ENCODE assay signal across 22 mouse cellular contexts in genomic region chr5:116440251-116440650, GRCm38 (mm10). TPM values are rescaled to one million over a fixed set of nuclear protein-coding genes. Genes with fewer than 3 reads are reported as not detected.
DNase-seq lines count a peak whose midpoint lies in the region; ATAC-seq and TF ChIP-seq lines count a peak whose summit lies in the region.
"Had no signal": no experiment of that assay in that cellular context is flagged by ENCODE, and none has a peak within 500 bp of the region (broad histone marks: within the 10 kb centered on the region; RNA-seq: fewer than 3 reads in every experiment).

No protein-coding gene starts in this region.

- no peak overlapping the region for H3K9ac ChIP-seq in ES-Bruce4 (ENCODE audit: low read depth, poor library complexity, severe bottlenecking)
- H3K9ac ChIP-seq: embryonic facial prominence, embryonic 12.5 days; limb, embryonic 12.5 days; liver, embryonic 12.5 days; lung, embryonic 14.5 days; stomach, embryonic 15.5 days had no signal

- no peaks in the 10 kb centered on the region for H3K79me2 ChIP-seq in myocyte (ENCODE audit: control insufficient read depth, insufficient read depth)

- H3K9me3 ChIP-seq in ES-Bruce4 (replicated peaks; ENCODE audit: control insufficient read depth, insufficient read depth, low read length, poor library complexity, severe bottlenecking), result no peaks in the 10 kb centered on the region
- H3K9me3 ChIP-seq: embryonic facial prominence, embryonic 12.5 days; limb, embryonic 12.5 days; liver, embryonic 12.5 days; stomach, embryonic 15.5 days had no signal

- TF ChIP-seq POLR2A in ES-Bruce4 (IDR thresholded peaks at IDR 0.05; ENCODE audit: insufficient read depth, low read length) (no peak), myocyte (IDR thresholded peaks at IDR 0.05; ENCODE audit: insufficient read length, low read depth) (no peak)

- H3K4me2 ChIP-seq in myocyte (ENCODE audit: low read depth), result peak overlapping the region; percentile 35
- H3K4me2 ChIP-seq: embryonic facial prominence, embryonic 12.5 days; limb, embryonic 12.5 days; liver, embryonic 12.5 days; lung, embryonic 14.5 days; stomach, embryonic 15.5 days had no signal

- no peak overlapping the region for H3ac ChIP-seq in myocyte (ENCODE audit: control insufficient read depth, insufficient read length)

- ATAC-seq in megakaryocyte progenitor cell, adult 5-6 weeks (replicated peaks; ENCODE audit: poor library complexity), result no peak
- ATAC-seq: forebrain, embryonic 16.5 days; liver, embryonic 12.5 days had no signal

- DNase-seq in left cerebral cortex, adult 18-20 months (ENCODE audit: low spot score in 2 of 2), result peak; percentile 70 to 74
- DNase-seq in left cerebral cortex, adult 11 months (ENCODE audit: low spot score), result no peak
- DNase-seq in Muller cell, postnatal 12 days (ENCODE audit: inconsistent ontology term), result peak; percentile 86
- DNase-seq in gastrocnemius, postnatal 25 days, result no peak
- DNase-seq: adrenal gland, adult 2 months; cerebellum, postnatal 10 days; gastrocnemius, postnatal 14 days; heart, adult 2 months; heart, postnatal 4 days; kidney, adult 11 months; lung, embryonic 14.5 days; lung, postnatal 36 days; thymus, adult 2 months had no signal

- H3K4me3 ChIP-seq in ES-Bruce4 (ENCODE audit: low read depth, low read length) (no peak overlapping the region), myocyte (no peak overlapping the region)
- H3K4me3 ChIP-seq: embryonic facial prominence, embryonic 12.5 days; heart, adult 2 months; limb, embryonic 12.5 days; liver, embryonic 12.5 days; stomach, embryonic 15.5 days had no signal

- no peaks in the 10 kb centered on the region for H3K27me3 ChIP-seq in ES-Bruce4 (ENCODE audit: control insufficient read depth, insufficient read depth, low read length, poor library complexity, severe bottlenecking)
- H3K27me3 ChIP-seq in myocyte (ENCODE audit: control insufficient read depth, insufficient read depth, insufficient read length), result no peaks in the 10 kb centered on the region
- H3K27me3 ChIP-seq: stomach, embryonic 15.5 days had no signal

- no peak for TF ChIP-seq EP300 in ES-Bruce4 (IDR thresholded peaks at IDR 0.05; ENCODE audit: insufficient read depth, low read depth, low read length)

- peak overlapping the region; percentile 58 for H3K27ac ChIP-seq in ES-Bruce4 (ENCODE audit: insufficient read depth, low read length)
- H3K27ac ChIP-seq: embryonic facial prominence, embryonic 12.5 days; heart, adult 2 months; limb, embryonic 12.5 days; liver, embryonic 12.5 days; stomach, embryonic 15.5 days had no signal

- no peaks in the 10 kb centered on the region for H3K36me3 ChIP-seq in ES-Bruce4 (ENCODE audit: control insufficient read depth, insufficient read depth, low read length, poor library complexity, severe bottlenecking)
- no peaks in the 10 kb centered on the region for H3K36me3 ChIP-seq in myocyte (ENCODE audit: control insufficient read depth, insufficient read depth)
- H3K36me3 ChIP-seq: embryonic facial prominence, embryonic 12.5 days; G1E; limb, embryonic 12.5 days; liver, embryonic 12.5 days; stomach, embryonic 15.5 days had no signal

- no peak for TF ChIP-seq CTCF in ES-Bruce4 (IDR thresholded peaks at IDR 0.05; ENCODE audit: low read depth, low read length)

- peaks cover 6% of the 10 kb centered on the region for H3K4me1 ChIP-seq in ES-Bruce4 (ENCODE audit: control insufficient read depth, insufficient read depth, low read length)
- H3K4me1 ChIP-seq: embryonic facial prominence, embryonic 12.5 days; limb, embryonic 12.5 days; liver, embryonic 12.5 days; stomach, embryonic 15.5 days had no signal

TF ChIP-seq in myocyte, 11 proteins besides CTCF, POLR2A, EP300 and RAD21:
- no peak for TF ChIP-seq MYOD1 (IDR thresholded peaks at IDR 0.05; ENCODE audit: control insufficient read depth in 1 of 3, insufficient read length in 2 of 3, low read depth in 2 of 3)

RNA-seq across cellular contexts. Expression of gene Hspb8, which starts 17.6 kb away (rescaled TPM):
- 10 to 100 TPM; 11.5 to 11.6 TPM for total RNA-seq in left cerebral cortex, adult 18-20 months (2021)
- polyA plus RNA-seq in ES-Bruce4 (2011; ENCODE audit: insufficient read depth, insufficient read length, low read depth, missing spikeins) (64.0 and 68.1 TPM in 2 replicates), myocyte (2012; fragmentation: generic; extraction: Trizol) (138 TPM)
- 0.20 TPM in 1 of 2 replicates, not detected in the other for total RNA-seq in megakaryocyte progenitor cell, adult 5-6 weeks (2015)
- total RNA-seq in megakaryocyte progenitor cell, adult 5-6 weeks (2017), result not detected in 2 replicates
- 100 to 1,000 TPM; 216 to 227 TPM for total RNA-seq in gastrocnemius, postnatal 25 days (2021)
- polyA plus RNA-seq: G1E had no signal

Comparison
In these comparisons a context has a peak if more than half of its experiments do, and no peak if none do; other contexts are left out.
1. DNase-seq: peak in left cerebral cortex, adult 18-20 months (2 of 2) and Muller cell, postnatal 12 days (single experiment); none in left cerebral cortex, adult 11 months (single experiment) and gastrocnemius, postnatal 25 days (single experiment).
2. RNA of gene Hspb8, which starts 17.6 kb away (total RNA-seq): 216 to 227 TPM in gastrocnemius, postnatal 25 days; 11.5 to 11.6 TPM in left cerebral cortex, adult 18-20 months and 0.20 TPM in megakaryocyte progenitor cell, adult 5-6 weeks; every median in the first group is over 10 times any median in the second.